Mouse (Mus musculus) small intestine, adult 2 months (tissue): ENCODE results near the gene Cbr2. TPM values are rescaled to one million over a fixed set of nuclear protein-coding genes. Genes with fewer than 3 reads are reported as not detected.

ENCODE experiments used
- H3K27ac ChIP-seq: fragments of 200-500 bp; 2 replicates; pipeline ENCODE4 v1.5.1; 2012; ENCODE audit warnings: low read depth, low read length, control low read depth, inconsistent platforms; ENCODE audit not compliant: insufficient read depth
- H3K27me3 ChIP-seq: fragments of 200-500 bp; 2 replicates; pipeline ENCODE4 v1.6.1; 2012; ENCODE audit warnings: mild to moderate bottlenecking, moderate library complexity, low read length, inconsistent platforms; ENCODE audit not compliant: control insufficient read depth, insufficient read depth
- H3K36me3 ChIP-seq: fragments of 200-500 bp; 2 replicates; pipeline ENCODE4 v1.6.1; 2012; ENCODE audit warnings: mild to moderate bottlenecking, low read length, control low read depth, inconsistent platforms; ENCODE audit not compliant: control insufficient read depth, insufficient read depth
- H3K4me1 ChIP-seq: fragments of 200-500 bp; 2 replicates; pipeline ENCODE4 v1.6.1; 2012; ENCODE audit warnings: low read length, inconsistent platforms, mixed read lengths; ENCODE audit not compliant: control insufficient read depth, insufficient read depth, insufficient read length
- H3K4me3 ChIP-seq: fragments of 200-500 bp; 2 replicates; pipeline ENCODE4 v1.5.1; 2012; ENCODE audit warnings: low read depth, mild to moderate bottlenecking, control low read depth, inconsistent platforms, low read length, moderate library complexity
- CTCF ChIP-seq: fragments of 200-500 bp; IDR thresholded peaks from 2 replicates; pipeline ENCODE4 v1.5.1; 2012; ENCODE audit warnings: low read depth, mild to moderate bottlenecking, control low read depth, inconsistent platforms, low read length, moderate library complexity, mixed read lengths; ENCODE audit not compliant: insufficient replicate concordance, insufficient read length; ENCODE audit errors: extremely low read depth
- POLR2A ChIP-seq: fragments of 200-500 bp; IDR thresholded peaks from 2 replicates; pipeline ENCODE4 v1.6.1; 2012; ENCODE audit warnings: low read depth, mild to moderate bottlenecking, control low read depth, inconsistent platforms, low read length, moderate library complexity
- WGBS: fragments of 180-500 bp; shearing (Covaris S2); methylation state at CpG from one replicate; pipeline ENCODE4 v1.1.7; 2018; 5-methylcytosine and 5-hydroxymethylcytosine counted together
- polyA plus RNA-seq: library from polyadenylated mRNA; depleted of rRNA; stranded (reverse); fragments of >200 nt; gene quantifications from 2 replicates; pipeline ENCODE4 v1.2.3, GENCODE M21; 2012

Gene Cbr2
- polyA plus RNA-seq, 1 experiment, result 1.2 TPM

- Histone ChIP-seq H3K27me3 (no peaks in the 10 kb centered on the region), H3K27ac (peak overlapping the region; percentile 43), H3K4me1 (peaks cover 23% of the 10 kb centered on the region), H3K4me3 (no peak overlapping the region), H3K36me3 (peaks cover 4% of the 10 kb centered on the region; the same call in 1 of the 2 replicates)
- no peak for TF ChIP-seq CTCF
- no peak for TF ChIP-seq POLR2A
- 21% methylated on average over 2 of the region's 2 CpGs for WGBS
Observed at GRCm38 (mm10) chr11:120709551-120709950, 22.4 kb downstream of the Cbr2 start.

GRCm38 (mm10) chr11:120707969-120708368 lies 23.9 kb downstream of the Cbr2 start:
- peaks cover 10% of the 10 kb centered on the region; the same call in 1 of the 2 replicates for H3K36me3 ChIP-seq

GRCm38 (mm10) chr11:120707225-120707624 lies 24.7 kb downstream of the Cbr2 start:
- H3K27me3 ChIP-seq, result no peaks in the 10 kb centered on the region
- H3K36me3 ChIP-seq, result peaks cover 16% of the 10 kb centered on the region
- TF ChIP-seq CTCF (no peak), POLR2A (no peak)
- WGBS, result 71% methylated on average over 12 of the region's 12 CpGs
- H3K4me3 ChIP-seq, result no peak overlapping the region
- no peak overlapping the region for H3K27ac ChIP-seq
- peaks cover 18% of the 10 kb centered on the region for H3K4me1 ChIP-seq

More at GRCm38 (mm10) chr11:120707969-120708368, 23.9 kb downstream of the Cbr2 start:
- Histone ChIP-seq H3K27me3 (no peaks in the 10 kb centered on the region), H3K27ac (no peak overlapping the region), H3K4me1 (peaks cover 20% of the 10 kb centered on the region), H3K4me3 (no peak overlapping the region)
- 44% methylated on average over 5 of the region's 5 CpGs for WGBS
- TF ChIP-seq CTCF (no peak), POLR2A (no peak)

GRCm38 (mm10) chr11:120706120-120706519 lies 25.8 kb downstream of the Cbr2 start:
- H3K27me3 ChIP-seq, result no peaks in the 10 kb centered on the region
- TF ChIP-seq POLR2A (no peak), CTCF (no peak)
- no peak overlapping the region for H3K27ac ChIP-seq
- peaks cover 24% of the 10 kb centered on the region for H3K36me3 ChIP-seq
- peaks cover 18% of the 10 kb centered on the region for H3K4me1 ChIP-seq
- 73% methylated on average over 5 of the region's 5 CpGs for WGBS
- no peak overlapping the region for H3K4me3 ChIP-seq

- H3K4me1 ChIP-seq, result peaks cover 14% of the 10 kb centered on the region
- 76% methylated on average over 8 of the region's 8 CpGs for WGBS
- no peak overlapping the region for H3K27ac ChIP-seq
- no peak overlapping the region for H3K4me3 ChIP-seq
- TF ChIP-seq CTCF (no peak), POLR2A (no peak)
- H3K36me3 ChIP-seq, result peaks cover 21% of the 10 kb centered on the region
- no peaks in the 10 kb centered on the region for H3K27me3 ChIP-seq
Observed at GRCm38 (mm10) chr11:120704486-120705325, 27.2 kb downstream of the Cbr2 start.

GRCm38 (mm10) chr11:120703696-120704454 lies 28.0 kb downstream of the Cbr2 start:
- no peak overlapping the region for H3K27ac ChIP-seq
- TF ChIP-seq CTCF (no peak), POLR2A (no peak)
- 52% methylated on average over 15 of the region's 15 CpGs for WGBS
- H3K36me3 ChIP-seq, result peaks cover 27% of the 10 kb centered on the region
- H3K4me3 ChIP-seq, result no peak overlapping the region
- peaks cover 10% of the 10 kb centered on the region for H3K4me1 ChIP-seq
- no peaks in the 10 kb centered on the region for H3K27me3 ChIP-seq

GRCm38 (mm10) chr11:120697741-120698140 lies 34.2 kb downstream of the Cbr2 start:
- Histone ChIP-seq H3K27ac (no peak overlapping the region), H3K4me3 (no peak overlapping the region), H3K36me3 (peaks cover 33% of the 10 kb centered on the region), H3K27me3 (no peaks in the 10 kb centered on the region), H3K4me1 (peaks cover 12% of the 10 kb centered on the region; the same call in 1 of the 2 replicates)
- TF ChIP-seq POLR2A (no peak), CTCF (no peak)
- WGBS, result 90% methylated on average over 10 of the region's 10 CpGs
